Mouse (Mus musculus) CH12.LX (cell line): ENCODE results near the gene Nectin3.

ENCODE experiments used
- CTCF ChIP-seq, 2 experiments: IDR thresholded peaks in 1 of 2; conservative IDR thresholded peaks in 1 of 2; 2 replicates each; pipeline ENCODE4 v1.5.1; 2011 to 2012; ENCODE audit warnings: low read depth in 2 of 2, low read length in 2 of 2, improper control_type of control experiment in 1 of 2, inconsistent platforms in 1 of 2, mild to moderate bottlenecking in 1 of 2, moderate library complexity in 1 of 2
- EP300 ChIP-seq: IDR thresholded peaks from 2 replicates; pipeline ENCODE4 v1.6.1; 2011; ENCODE audit warnings: low read length, improper control_type of control experiment
- HCFC1 ChIP-seq: IDR thresholded peaks from 2 replicates; pipeline ENCODE4 v1.6.1; 2012; ENCODE audit warnings: low read depth, mild to moderate bottlenecking, inconsistent platforms, low read length, improper control_type of control experiment
- MAX ChIP-seq: IDR thresholded peaks from 2 replicates; pipeline ENCODE4 v1.6.1; 2011; ENCODE audit warnings: low read length, improper control_type of control experiment
- NELFE ChIP-seq: IDR thresholded peaks from 2 replicates; pipeline ENCODE4 v1.6.1; 2011; ENCODE audit warnings: low read depth, low read length, improper control_type of control experiment
- POLR2A ChIP-seq: IDR thresholded peaks from 2 replicates; pipeline ENCODE4 v1.6.1; 2011; ENCODE audit warnings: low read depth, mild to moderate bottlenecking, improper control_type of control experiment, low read length
- POLR2AphosphoS2 ChIP-seq: IDR thresholded peaks from 2 replicates; pipeline ENCODE4 v1.6.1; 2011; ENCODE audit warnings: low read depth, low read length, improper control_type of control experiment
- SMC3 ChIP-seq: IDR thresholded peaks from 2 replicates; pipeline ENCODE4 v1.6.1; 2011; ENCODE audit warnings: low read depth, low read length, improper control_type of control experiment
- TBP ChIP-seq: conservative IDR thresholded peaks from 2 replicates; pipeline ENCODE4 v1.6.1; 2011; ENCODE audit warnings: low read depth, low read length, improper control_type of control experiment
- UBTF ChIP-seq: IDR thresholded peaks from 2 replicates; pipeline ENCODE4 v1.6.1; 2012; ENCODE audit warnings: low read depth, mild to moderate bottlenecking, inconsistent platforms, low read length, improper control_type of control experiment, moderate library complexity
- USF1 ChIP-seq: IDR thresholded peaks from 2 replicates; pipeline ENCODE4 v1.6.1; 2014; ENCODE audit warnings: low read depth, mild to moderate bottlenecking, inconsistent platforms, low read length, improper control_type of control experiment
- ZC3H11A ChIP-seq: IDR thresholded peaks from 2 replicates; pipeline ENCODE4 v1.6.1; 2012; ENCODE audit warnings: low read depth, mild to moderate bottlenecking, inconsistent platforms, low read length, improper control_type of control experiment
- ZNF384 ChIP-seq: IDR thresholded peaks from 2 replicates; pipeline ENCODE4 v1.6.1; 2012; ENCODE audit warnings: low read depth, low read length, improper control_type of control experiment, inconsistent platforms

DNA sequence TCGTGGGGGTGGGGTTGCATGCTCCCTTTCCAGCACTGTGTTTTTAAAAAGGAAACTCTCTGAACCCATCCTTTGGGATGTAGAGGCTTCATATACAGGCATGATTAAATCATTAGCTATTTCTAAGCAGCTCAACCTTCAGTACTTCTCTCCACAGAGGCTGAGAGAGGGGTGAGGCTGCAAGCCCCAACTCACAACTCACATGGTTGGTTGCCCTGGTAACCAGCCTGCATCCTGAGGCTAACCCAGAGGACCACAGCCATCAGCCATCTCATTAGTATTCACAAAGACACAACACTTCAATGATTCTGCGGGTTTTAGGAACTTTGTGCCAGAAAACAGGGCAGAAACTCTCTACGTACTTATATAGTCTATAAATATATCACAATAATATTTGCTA is 32.7 kb upstream of the Nectin3 start:
- no peak for TF ChIP-seq MAX
- TF ChIP-seq EP300: no peak
- no peak for TF ChIP-seq USF1
- no peak for TF ChIP-seq HCFC1
- TF ChIP-seq CTCF (conservative IDR thresholded peaks at IDR 0.05 in 1 of 2, IDR thresholded peaks at IDR 0.05 in 1 of 2; ENCODE audit: low read depth in 2 of 2, low read length in 2 of 2): no peak
- TF ChIP-seq TBP: no peak
- TF ChIP-seq POLR2AphosphoS2: no peak
- no peak for TF ChIP-seq NELFE
- TF ChIP-seq SMC3: no peak
- no peak for TF ChIP-seq UBTF
- no peak for TF ChIP-seq ZC3H11A
- TF ChIP-seq POLR2A: no peak
- no peak for TF ChIP-seq ZNF384
